Mouse (Mus musculus): Measurements from ENCODE around the gene Cox10.

Gene Cox10

DNA sequence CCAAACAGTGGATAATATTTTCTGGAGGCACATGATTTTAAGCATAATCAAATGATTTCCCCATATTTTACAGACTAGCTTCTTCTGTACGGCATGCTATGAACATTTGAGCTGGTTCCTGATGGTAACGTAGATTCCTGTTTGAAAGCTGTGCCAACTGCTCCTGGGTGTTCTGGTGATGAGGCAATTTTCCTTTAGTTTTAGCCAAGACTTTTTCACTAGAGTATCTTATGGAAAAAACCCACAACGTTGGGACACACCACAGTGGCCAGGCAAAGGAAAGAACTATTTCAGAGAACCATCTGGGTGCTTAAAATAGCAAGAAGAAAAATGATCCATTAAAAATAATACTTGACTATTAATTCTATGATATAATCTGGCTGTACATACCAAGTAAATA is 35.2 kb downstream of the Cox10 start:
- no peak for DNase-seq

DNA sequence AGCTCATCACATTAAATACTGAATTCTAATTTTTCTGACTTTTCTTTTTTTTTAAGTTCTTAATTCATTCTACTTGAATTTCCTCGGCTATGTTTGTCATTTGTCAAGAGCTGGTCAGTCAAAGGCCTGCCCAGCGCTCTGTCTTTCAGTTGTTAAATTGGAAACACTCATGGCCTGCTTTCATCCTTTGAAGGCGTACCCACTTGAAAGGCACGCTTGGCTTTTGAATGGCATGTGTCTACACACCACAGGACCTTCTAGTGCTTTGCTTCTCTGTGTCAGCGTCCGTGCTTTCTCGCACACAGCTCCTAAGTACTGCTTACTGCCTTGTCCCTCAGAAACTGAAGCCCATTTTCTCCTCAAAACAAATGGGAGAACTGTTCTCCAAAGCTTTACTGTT is 38.0 kb downstream of the Cox10 start:
- no peak for DNase-seq

GRCm38 (mm10) chr11:64039600-64039999 is 39.7 kb downstream of the Cox10 start:
- DNase-seq = no peak

DNA sequence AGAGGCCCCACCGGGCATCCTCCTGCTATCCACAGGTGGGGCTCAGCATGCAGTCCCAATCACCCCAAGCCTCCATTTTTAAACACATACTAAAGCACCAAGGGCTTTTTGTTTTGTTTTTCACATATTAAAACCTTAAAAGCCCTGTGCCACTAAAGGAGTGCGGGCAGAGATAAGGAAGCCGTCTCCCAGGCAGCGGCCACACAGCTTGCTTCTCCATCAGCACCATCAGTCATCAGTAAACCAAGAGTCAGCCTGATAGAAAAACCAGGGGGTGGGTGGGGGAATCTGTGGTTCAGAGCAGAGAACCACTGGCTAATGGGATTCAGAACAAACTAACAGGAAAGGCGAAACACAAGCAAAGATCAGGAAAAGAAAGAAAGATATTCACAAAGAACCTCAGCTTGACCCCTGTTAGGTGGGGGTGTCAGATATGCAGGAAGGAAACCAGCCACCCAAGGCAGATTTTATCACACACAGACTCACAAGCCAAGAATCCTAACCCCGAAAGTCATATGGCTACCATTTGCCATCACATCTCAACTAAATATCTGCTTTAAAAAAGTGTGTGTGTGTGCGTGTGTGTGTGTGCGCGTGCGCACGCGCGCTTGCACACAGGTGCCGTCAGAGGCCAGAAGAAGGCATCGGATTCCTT is 41.7 kb downstream of the Cox10 start:
- DNase-seq = no peak

DNA sequence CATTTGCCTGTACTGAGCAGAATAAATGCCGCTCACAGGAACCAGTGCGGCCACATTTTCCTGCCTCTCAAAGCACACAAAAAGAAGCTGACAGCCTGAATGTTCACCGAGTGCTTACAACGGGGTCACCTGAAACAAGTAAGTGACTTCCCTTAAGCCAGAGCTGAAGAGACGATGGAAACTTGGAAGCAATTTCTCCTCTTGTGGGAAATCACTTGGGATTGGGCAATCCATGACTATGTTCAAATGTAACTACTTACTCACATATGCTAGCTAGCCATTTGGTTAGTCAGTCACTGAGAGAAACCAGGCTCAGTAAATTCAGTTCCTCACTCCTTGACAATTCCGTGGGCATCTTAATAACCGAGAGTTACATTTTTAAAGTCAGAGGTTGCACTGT is 43.0 kb downstream of the Cox10 start:
- no peak for DNase-seq

DNA sequence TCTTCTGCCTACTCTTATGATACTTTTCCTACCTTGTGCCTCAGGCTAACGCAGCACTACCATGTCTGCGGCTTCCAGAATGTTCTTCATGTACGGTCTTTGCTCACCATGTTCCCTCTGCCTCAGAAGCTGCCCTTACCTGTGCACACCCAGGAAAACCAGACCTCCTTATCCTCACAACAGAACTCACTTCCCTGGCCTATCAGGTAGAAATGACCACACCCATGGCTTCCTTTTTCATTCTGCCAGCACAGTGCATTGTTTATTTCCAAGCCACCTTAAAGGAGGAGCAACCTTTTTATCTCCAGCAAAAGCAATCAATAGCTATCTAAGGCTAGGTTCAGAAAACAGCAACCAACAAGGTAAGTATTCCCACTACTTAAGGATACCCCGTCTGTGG is 43.6 kb downstream of the Cox10 start:
- no peak for DNase-seq

GRCm38 (mm10) chr11:64034686-64035085 is 44.6 kb downstream of the Cox10 start:
- DNase-seq = no peak

GRCm38 (mm10) chr11:64027423-64027822 is 51.8 kb downstream of the Cox10 start:
- no peak for DNase-seq

DNA sequence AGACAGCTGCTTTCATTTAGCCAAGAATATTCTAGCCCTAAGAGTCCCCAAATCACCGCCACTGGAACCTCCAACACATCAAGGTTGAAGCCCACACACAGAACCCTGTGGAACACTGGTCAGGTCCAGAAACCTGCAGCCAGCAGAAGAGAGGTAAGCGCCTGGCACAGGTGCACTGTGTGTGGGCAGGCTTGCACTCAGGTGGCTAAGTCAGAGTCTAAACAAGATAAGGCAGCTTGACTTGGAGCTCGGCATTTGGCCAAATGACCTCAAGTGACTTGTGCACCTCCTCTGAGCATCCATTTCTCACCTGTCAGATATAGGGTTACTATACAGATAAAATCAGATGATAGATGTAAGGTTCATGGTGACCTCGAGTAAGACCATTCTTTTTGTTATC is 53.4 kb downstream of the Cox10 start:
- DNase-seq = no peak

DNA sequence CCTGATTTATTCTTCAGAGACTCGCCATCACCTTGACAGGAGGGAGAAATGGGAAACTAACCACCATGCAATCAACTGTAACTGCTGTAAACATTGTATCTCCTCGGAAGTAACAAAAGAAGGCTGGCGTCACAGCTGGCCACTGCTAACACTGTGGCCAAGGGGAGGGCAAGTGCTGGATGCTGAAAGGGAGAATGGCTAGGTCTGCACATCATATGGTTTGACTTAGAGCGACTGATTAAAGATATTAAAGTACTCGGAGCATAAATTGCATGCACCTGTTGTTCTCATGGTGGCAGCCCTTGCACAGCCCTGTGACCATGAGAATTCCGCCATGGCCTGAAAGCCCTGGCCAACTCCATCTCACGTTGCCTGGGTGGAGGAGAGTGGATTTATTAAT is 54.7 kb downstream of the Cox10 start:
- DNase-seq = no peak

DNA sequence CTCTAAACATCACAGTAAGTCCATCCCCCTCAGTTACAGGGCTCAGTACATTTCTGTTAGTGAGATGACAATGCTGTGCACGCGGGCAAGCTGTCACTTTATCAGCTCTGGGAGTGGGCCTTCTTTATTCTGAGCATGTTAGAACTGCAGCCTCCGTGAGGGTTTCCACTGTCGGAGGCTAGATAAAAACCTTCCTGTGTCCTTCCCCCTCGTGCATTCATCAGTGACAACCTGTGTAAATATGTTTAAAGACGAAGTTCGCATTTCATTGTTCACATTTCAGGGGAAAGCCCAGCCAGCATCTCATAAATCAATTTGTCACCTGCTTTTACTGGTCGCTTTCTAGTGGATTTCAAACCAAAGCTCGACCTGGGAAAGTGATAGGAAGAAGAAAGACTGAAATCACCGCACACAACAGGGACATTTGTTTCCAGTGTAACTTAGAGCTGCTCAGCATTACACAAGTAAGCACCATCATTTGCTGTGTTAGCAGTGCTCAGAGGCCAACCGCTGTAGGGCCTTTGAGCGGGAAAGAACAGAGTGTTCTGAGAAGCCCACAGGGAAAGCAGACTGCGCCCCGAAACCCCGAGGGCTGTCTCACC is 55.8 kb downstream of the Cox10 start:
- DNase-seq = no peak

DNA sequence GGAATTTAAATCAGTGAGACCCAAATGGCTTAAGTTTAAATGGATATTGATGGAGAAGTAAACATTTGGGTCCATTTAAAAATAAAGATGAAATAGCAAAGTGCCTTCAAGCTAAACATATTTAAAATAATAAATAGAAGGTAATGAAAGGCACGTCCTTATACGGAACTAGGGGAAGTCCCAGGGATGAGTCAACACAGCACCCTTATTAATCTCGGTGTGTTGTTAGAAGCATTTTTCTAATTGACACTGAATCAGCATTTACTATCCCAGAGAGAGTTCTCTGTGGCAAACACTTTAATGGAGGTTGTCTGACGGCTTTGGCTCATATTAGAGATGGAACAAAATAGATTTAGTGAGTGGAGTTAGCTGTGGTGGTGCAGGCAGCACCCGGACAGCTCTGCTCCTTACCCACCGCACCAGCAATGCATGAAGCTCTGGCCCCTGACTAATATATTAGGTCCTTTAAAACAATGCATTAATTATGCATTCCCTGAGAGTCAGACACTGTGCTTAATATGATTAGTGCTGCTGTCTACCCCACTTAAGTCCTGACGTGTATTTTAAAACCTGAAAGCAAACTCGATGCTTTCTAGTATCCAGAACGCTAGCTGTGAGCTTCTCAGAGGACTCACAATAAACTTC is 56.7 kb downstream of the Cox10 start:
- no peak for DNase-seq

DNA sequence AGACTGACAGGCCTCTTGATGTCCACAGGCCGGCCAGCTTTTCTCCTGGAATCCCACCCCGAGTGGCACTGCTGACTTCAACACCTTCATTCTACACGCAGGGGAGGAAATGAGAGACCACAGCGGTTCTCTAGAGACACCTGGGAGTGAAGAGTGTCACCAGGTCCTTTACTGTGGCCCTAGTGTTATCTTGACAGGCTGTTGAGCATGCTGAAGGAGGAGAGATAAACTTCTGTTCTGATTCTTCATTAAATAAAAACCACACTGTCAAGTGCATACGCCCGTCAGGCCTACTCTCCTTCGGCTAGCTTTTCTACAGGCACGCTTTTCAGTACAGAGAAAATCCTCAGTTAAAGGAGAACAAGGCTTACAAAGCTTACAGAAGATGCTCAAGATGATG is 60.0 kb downstream of the Cox10 start:
- DNase-seq = no peak

DNA sequence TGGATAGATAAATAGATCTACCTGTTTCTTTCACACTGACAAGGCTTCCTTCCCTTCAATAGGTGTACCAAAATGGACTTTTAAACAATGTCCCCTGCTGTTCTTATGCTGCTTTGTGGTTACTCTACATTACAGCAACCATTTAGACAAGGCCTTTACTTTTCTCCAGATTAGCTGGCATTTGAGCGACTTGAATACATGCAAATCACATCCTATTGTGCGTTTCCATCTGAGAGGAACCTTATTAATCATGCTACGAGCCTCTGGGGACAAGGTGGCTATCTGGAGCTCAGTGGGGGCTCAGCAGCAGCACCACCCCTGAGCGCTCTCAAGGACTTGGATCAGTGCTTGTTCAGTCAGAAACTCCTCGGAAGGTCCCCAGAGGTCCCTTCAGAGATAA is 61.1 kb downstream of the Cox10 start:
- no peak for DNase-seq

- no peak for DNase-seq
These were observed 64.0 kb downstream of the Cox10 start for GRCm38 (mm10) chr11:64015309-64015708.

DNA sequence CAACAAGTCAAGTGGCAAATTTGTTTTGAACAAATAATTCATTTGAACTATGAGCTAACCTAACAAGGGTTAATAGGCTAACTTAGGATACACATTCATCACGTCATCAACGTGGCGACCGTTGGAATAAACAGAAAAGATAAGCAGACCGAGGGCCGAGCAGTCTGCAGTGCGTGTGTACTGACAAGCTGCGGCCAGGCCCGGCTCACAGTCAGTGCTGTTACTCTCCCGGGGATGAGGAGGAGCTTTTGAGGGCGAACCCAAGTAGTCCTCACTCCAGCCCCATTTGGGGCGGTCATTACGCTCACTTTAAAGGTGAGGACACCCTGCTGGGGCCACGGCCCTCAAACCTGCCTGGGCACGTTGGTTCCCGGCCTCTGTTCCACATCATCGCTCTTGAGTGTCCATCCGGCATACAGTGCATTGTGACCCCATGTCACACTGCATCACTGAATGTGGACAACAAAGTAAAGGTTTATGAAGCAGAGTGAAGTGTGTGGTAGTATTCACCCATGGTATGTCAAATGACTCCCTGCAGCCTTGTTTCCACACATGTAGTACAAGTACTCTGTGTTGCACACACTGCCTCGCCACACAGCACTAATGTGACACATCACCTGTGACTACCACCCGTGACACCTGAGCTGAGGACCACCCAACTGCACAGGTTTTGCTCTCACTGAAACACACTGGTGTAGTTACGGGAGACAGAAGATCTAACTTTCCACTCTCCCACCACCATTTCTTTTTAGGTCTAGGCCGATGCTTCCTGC is 68.4 kb downstream of the Cox10 start:
- no peak for DNase-seq

DNA sequence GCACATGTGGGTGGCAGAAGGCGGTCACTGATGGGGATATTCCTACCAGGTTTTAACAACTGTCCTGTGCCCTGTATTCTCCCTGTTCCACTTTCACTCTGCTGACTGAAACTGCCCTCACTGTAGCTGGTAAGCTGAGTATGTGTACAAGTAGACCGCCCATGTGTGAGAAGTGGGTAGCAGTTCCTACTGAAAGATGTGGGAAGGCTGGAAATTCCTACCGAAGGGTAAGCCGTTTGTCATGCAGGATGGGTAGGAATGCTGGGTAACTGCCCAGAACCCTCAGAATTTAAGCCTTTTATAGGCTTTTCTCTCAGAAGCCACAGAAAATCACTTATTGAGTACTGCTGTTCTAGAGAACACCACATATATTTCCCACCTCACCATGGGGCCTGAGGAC is 75.1 kb downstream of the Cox10 start:
- DNase-seq = no peak

DNA sequence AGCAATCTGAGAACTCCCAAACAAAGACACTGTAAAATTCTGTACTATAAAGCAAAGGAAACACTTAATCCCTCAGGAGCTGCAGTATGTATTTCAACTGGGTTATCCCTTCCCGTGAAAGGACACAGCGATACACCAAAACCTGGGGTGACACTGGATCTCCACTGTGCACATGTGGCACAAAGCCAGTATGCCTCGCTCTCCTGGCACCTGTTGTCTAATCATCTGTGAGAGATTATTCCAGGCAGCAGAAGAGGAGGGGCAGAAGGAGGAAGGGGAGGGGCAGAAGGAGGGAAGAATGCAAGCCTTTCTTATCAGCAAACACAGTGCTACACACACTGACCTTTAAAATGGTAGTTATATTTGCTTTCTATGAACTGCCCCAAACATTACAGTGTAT is 75.8 kb downstream of the Cox10 start:
- no peak for DNase-seq

GRCm38 (mm10) chr11:64002629-64003028 is 76.6 kb downstream of the Cox10 start:
- no peak for DNase-seq

- no peak for DNase-seq
These were observed 78.2 kb downstream of the Cox10 start for GRCm38 (mm10) chr11:64001111-64001510.

GRCm38 (mm10) chr11:64000200-64000794 is 79.0 kb downstream of the Cox10 start:
- no peak for DNase-seq

DNA sequence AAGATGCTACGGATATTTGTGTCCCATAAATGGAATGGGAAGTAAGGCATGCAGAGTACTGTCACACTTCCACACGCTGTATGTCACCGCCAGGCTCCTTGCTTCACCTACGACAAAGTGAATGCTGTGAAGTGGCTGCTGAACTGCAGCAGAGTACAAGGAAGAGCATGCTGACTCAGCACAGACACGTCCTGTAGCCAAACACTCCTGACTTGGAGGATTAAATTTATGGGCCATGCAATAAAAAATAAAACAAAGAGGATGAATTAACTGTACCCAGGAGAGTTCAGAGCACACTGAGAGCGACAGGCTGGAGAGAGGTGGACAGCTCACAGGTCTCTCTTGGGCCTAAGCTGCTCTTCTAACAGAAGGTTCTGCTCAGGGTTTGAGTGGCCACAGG is 79.8 kb downstream of the Cox10 start:
- no peak for DNase-seq

DNA sequence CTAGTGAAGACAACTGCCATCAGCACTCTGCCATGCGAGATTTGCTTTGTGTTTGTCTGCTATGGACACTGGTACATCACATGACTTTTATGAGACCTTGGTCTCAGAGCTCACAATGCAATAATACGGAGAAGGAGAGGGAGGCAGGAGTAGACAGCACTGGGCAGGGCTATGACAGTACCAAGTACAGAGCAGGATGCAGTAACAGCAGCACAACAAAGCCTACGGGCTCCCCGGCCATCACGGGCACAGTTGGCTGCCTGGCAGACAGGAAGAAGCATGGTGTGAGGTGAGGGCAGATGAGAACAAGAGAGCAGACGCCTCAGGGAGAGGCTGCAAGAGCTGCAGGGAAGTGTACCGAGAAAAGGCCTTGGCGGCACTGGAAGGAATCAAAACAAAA is 87.3 kb downstream of the Cox10 start:
- DNase-seq = peak; percentile 73

DNA sequence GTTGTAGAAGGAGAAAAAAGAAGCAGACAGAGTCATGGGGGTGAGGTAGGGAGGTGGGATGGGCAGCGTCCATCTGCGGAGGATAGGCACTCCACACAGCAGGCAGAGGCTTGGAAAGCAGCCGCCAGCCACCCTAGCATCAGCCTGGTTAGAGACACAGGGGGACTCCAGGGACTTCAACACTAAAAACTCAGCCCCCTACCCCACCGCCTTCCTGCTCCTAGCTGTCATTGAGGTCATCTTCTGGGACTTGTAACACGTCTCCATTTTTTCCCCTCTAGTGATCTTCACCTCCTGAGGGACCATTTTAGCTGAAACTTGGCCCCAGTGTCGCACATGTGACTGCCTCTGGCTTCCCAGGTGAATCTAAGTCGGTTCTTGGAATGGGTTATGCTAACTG is 88.5 kb downstream of the Cox10 start:
- no peak for DNase-seq

Data from thymus, postnatal 4 days (tissue).